Mouse (Mus musculus) liver, embryonic 12.5 days (tissue): ENCODE results near the gene Tmem138. TPM values are rescaled to one million over a fixed set of nuclear protein-coding genes. Genes with fewer than 3 reads are reported as not detected.

Experiments
- ATAC-seq: fragments of 200-750 bp; cut with Nextera tagmentation; 2 replicates; pipeline ENCODE4 v1.8.0; 2017; ENCODE audit warnings: moderate number of reproducible peaks, mild to moderate bottlenecking, moderate library complexity
- H3K27ac ChIP-seq: fragments of 300-500 bp; sonication (generic); 2 replicates; pipeline ENCODE4 v1.5.1; 2016; ENCODE audit warnings: mild to moderate bottlenecking
- H3K27me3 ChIP-seq: fragments of 300-500 bp; sonication (generic); replicated peaks from 2 replicates; pipeline ENCODE4 v1.6.1; 2016; ENCODE audit warnings: mild to moderate bottlenecking, moderate library complexity
- H3K36me3 ChIP-seq: fragments of 300-500 bp; sonication (generic); 2 replicates; pipeline ENCODE4 v1.6.1; 2016; ENCODE audit warnings: mild to moderate bottlenecking, moderate library complexity
- H3K4me1 ChIP-seq: fragments of 300-500 bp; sonication (generic); 2 replicates; pipeline ENCODE4 v1.6.1; 2016
- H3K4me2 ChIP-seq: fragments of 300-500 bp; sonication (generic); 2 replicates; pipeline ENCODE4 v1.6.1; 2016; ENCODE audit warnings: mild to moderate bottlenecking, moderate library complexity
- H3K4me3 ChIP-seq: fragments of 300-500 bp; sonication (generic); 2 replicates; pipeline ENCODE4 v1.5.1; 2016; ENCODE audit warnings: mild to moderate bottlenecking, moderate library complexity
- H3K9ac ChIP-seq: fragments of 300-500 bp; sonication (generic); 2 replicates; pipeline ENCODE4 v1.6.1; 2016; ENCODE audit warnings: mild to moderate bottlenecking, moderate library complexity
- H3K9me3 ChIP-seq: fragments of 300-500 bp; sonication (generic); replicated peaks from 2 replicates; pipeline ENCODE4 v1.6.1; 2016; ENCODE audit warnings: mild to moderate bottlenecking, moderate library complexity
- WGBS: fragments of 180-500 bp; shearing (Covaris S2); methylation state at CpG from one replicate; pipeline ENCODE4 v1.1.7; 2016; ENCODE audit not compliant: insufficient replicate concordance; 5-methylcytosine and 5-hydroxymethylcytosine counted together
- polyA plus RNA-seq: library from polyadenylated mRNA; unstranded; fragments of >200 nt; fragmentation: Nextera tagmentation; extraction: Ambion mirVana; gene quantifications from 2 replicates; pipeline ENCODE4 v1.2.1, GENCODE M21; 2016

Gene Tmem138
- polyA plus RNA-seq, 1 experiment from 2014 or later = 19.4 TPM

GRCm38 (mm10) chr19:10591659-10592377, 14.7 kb upstream of the Tmem138 start:
- Histone ChIP-seq H3K9ac (no peak overlapping the region), H3K9me3 (no peaks in the 10 kb centered on the region), H3K4me1 (peaks cover 15% of the 10 kb centered on the region; the same call in 1 of the 2 replicates), H3K4me3 (no peak overlapping the region), H3K27me3 (no peaks in the 10 kb centered on the region), H3K36me3 (peaks cover 67% of the 10 kb centered on the region), H3K4me2 (no peak overlapping the region), H3K27ac (no peak overlapping the region)
- WGBS = 77% methylated on average over 6 of the region's 6 CpGs
- ATAC-seq = peak; percentile 52; the same call in 1 of the 2 replicates

GRCm38 (mm10) chr19:10590301-10590700, 13.1 kb upstream of the Tmem138 start:
- WGBS = 62% methylated on average over 3 of the region's 3 CpGs
- Histone ChIP-seq H3K27ac (no peak overlapping the region), H3K36me3 (peaks cover 52% of the 10 kb centered on the region), H3K27me3 (no peaks in the 10 kb centered on the region), H3K4me3 (no peak overlapping the region), H3K4me1 (peaks cover 16% of the 10 kb centered on the region; the same call in 1 of the 2 replicates), H3K9ac (no peak overlapping the region), H3K9me3 (no peaks in the 10 kb centered on the region), H3K4me2 (no peak overlapping the region)
- no peak for ATAC-seq

- Histone ChIP-seq H3K36me3 (peaks cover 48% of the 10 kb centered on the region), H3K9me3 (no peaks in the 10 kb centered on the region), H3K4me3 (no peak overlapping the region), H3K9ac (no peak overlapping the region), H3K4me2 (no peak overlapping the region), H3K4me1 (peaks cover 18% of the 10 kb centered on the region; the same call in 1 of the 2 replicates), H3K27ac (peak overlapping the region; percentile 20; the same call in 1 of the 2 replicates), H3K27me3 (no peaks in the 10 kb centered on the region)
- 50% methylated on average over 5 of the region's 5 CpGs for WGBS
- ATAC-seq = no peak
These were observed 12.1 kb upstream of the Tmem138 start for GRCm38 (mm10) chr19:10589127-10589857.

- H3K36me3 ChIP-seq = peaks cover 37% of the 10 kb centered on the region
These were observed 10.1 kb upstream of the Tmem138 start for GRCm38 (mm10) chr19:10587231-10587630.

GRCm38 (mm10) chr19:10585112-10585511, 8.0 kb upstream of the Tmem138 start:
- 0 out of 2 replicates have a peak, but pooled peaks have one; percentile 10 for ATAC-seq
- no peak overlapping the region for H3K9ac ChIP-seq
- 74% methylated on average over 8 of the region's 8 CpGs for WGBS
- H3K36me3 ChIP-seq = peaks cover 34% of the 10 kb centered on the region
- H3K4me2 ChIP-seq = no peak overlapping the region
- H3K27ac ChIP-seq = no peak overlapping the region
- no peak overlapping the region for H3K4me3 ChIP-seq
- H3K27me3 ChIP-seq = no peaks in the 10 kb centered on the region
- H3K9me3 ChIP-seq = no peaks in the 10 kb centered on the region
- peaks cover 21% of the 10 kb centered on the region for H3K4me1 ChIP-seq

More at GRCm38 (mm10) chr19:10587231-10587630, 10.1 kb upstream of the Tmem138 start:
- H3K9me3 ChIP-seq = no peaks in the 10 kb centered on the region
- H3K27ac ChIP-seq = no peak overlapping the region
- no peak overlapping the region for H3K9ac ChIP-seq
- H3K4me1 ChIP-seq = peaks cover 21% of the 10 kb centered on the region
- ATAC-seq = no peak
- no peak overlapping the region for H3K4me3 ChIP-seq
- H3K4me2 ChIP-seq = no peak overlapping the region
- 83% methylated on average over 8 of the region's 8 CpGs for WGBS
- no peaks in the 10 kb centered on the region for H3K27me3 ChIP-seq

- H3K4me2 ChIP-seq = no peak overlapping the region
- peaks cover 22% of the 10 kb centered on the region for H3K4me1 ChIP-seq
- WGBS = 63% methylated on average over 7 of the region's 7 CpGs
- peaks cover 30% of the 10 kb centered on the region for H3K36me3 ChIP-seq
- no peak overlapping the region for H3K27ac ChIP-seq
- H3K4me3 ChIP-seq = no peak overlapping the region
- ATAC-seq = no peak
- H3K9me3 ChIP-seq = no peaks in the 10 kb centered on the region
- H3K9ac ChIP-seq = no peak overlapping the region
- no peaks in the 10 kb centered on the region for H3K27me3 ChIP-seq
These were observed 6.5 kb upstream of the Tmem138 start for GRCm38 (mm10) chr19:10583550-10584146.

GRCm38 (mm10) chr19:10581984-10582383, 4.8 kb upstream of the Tmem138 start:
- 79% methylated on average over 6 of the region's 6 CpGs for WGBS
- Histone ChIP-seq H3K9ac (no peak overlapping the region), H3K27me3 (no peaks in the 10 kb centered on the region), H3K4me3 (no peak overlapping the region), H3K4me1 (peaks cover 26% of the 10 kb centered on the region), H3K36me3 (peaks cover 20% of the 10 kb centered on the region), H3K9me3 (no peaks in the 10 kb centered on the region), H3K4me2 (no peak overlapping the region), H3K27ac (no peak overlapping the region)
- ATAC-seq = no peak

- no peak overlapping the region for H3K9ac ChIP-seq
- H3K4me3 ChIP-seq = no peak overlapping the region
- no peak overlapping the region for H3K27ac ChIP-seq
- 37% methylated on average over 3 of the region's 3 CpGs for WGBS
- H3K9me3 ChIP-seq = no peaks in the 10 kb centered on the region
- peaks cover 20% of the 10 kb centered on the region for H3K36me3 ChIP-seq
- peaks cover 33% of the 10 kb centered on the region for H3K4me1 ChIP-seq
- ATAC-seq = no peak
- no peaks in the 10 kb centered on the region for H3K27me3 ChIP-seq
- H3K4me2 ChIP-seq = no peak overlapping the region
These were observed 3.6 kb upstream of the Tmem138 start for GRCm38 (mm10) chr19:10580761-10581160.

- Histone ChIP-seq H3K4me2 (no peak overlapping the region), H3K36me3 (peaks cover 20% of the 10 kb centered on the region), H3K27me3 (no peaks in the 10 kb centered on the region), H3K27ac (no peak overlapping the region), H3K9me3 (no peaks in the 10 kb centered on the region), H3K4me1 (peaks cover 34% of the 10 kb centered on the region), H3K4me3 (no peak overlapping the region), H3K9ac (no peak overlapping the region)
- 69% methylated on average over 3 of the region's 3 CpGs for WGBS
- ATAC-seq = no peak
These were observed 2.9 kb upstream of the Tmem138 start for GRCm38 (mm10) chr19:10580102-10580501.

GRCm38 (mm10) chr19:10569627-10570026, 7.5 kb downstream of the Tmem138 start:
- Histone ChIP-seq H3K4me3 (no peak overlapping the region), H3K4me1 (peaks cover 4% of the 10 kb centered on the region; the same call in 1 of the 2 replicates), H3K27ac (no peak overlapping the region), H3K4me2 (no peak overlapping the region), H3K9ac (no peak overlapping the region), H3K27me3 (no peaks in the 10 kb centered on the region), H3K9me3 (no peaks in the 10 kb centered on the region), H3K36me3 (peaks cover 54% of the 10 kb centered on the region)
- WGBS = 77% methylated on average over 6 of the region's 6 CpGs
- ATAC-seq = no peak

GRCm38 (mm10) chr19:10565217-10565616, 11.9 kb downstream of the Tmem138 start:
- 63% methylated on average over 4 of the region's 4 CpGs for WGBS
- H3K27ac ChIP-seq = no peak overlapping the region
- H3K4me1 ChIP-seq = peaks cover 15% of the 10 kb centered on the region
- no peak overlapping the region for H3K4me3 ChIP-seq
- H3K9ac ChIP-seq = no peak overlapping the region
- H3K36me3 ChIP-seq = peaks cover 11% of the 10 kb centered on the region; the same call in 1 of the 2 replicates
- H3K27me3 ChIP-seq = no peaks in the 10 kb centered on the region
- H3K9me3 ChIP-seq = no peaks in the 10 kb centered on the region
- H3K4me2 ChIP-seq = no peak overlapping the region
- ATAC-seq = no peak

- no peaks in the 10 kb centered on the region for H3K27me3 ChIP-seq
- H3K4me3 ChIP-seq = no peak overlapping the region
- no peaks in the 10 kb centered on the region for H3K9me3 ChIP-seq
- H3K4me2 ChIP-seq = no peak overlapping the region
- no peak for ATAC-seq
- no peak overlapping the region for H3K9ac ChIP-seq
- H3K4me1 ChIP-seq = peaks cover 15% of the 10 kb centered on the region
- H3K36me3 ChIP-seq = peaks cover 1% of the 10 kb centered on the region; the same call in 1 of the 2 replicates
- WGBS = 63% methylated on average over 6 of the region's 6 CpGs
- no peak overlapping the region for H3K27ac ChIP-seq
These were observed 12.9 kb downstream of the Tmem138 start for GRCm38 (mm10) chr19:10564278-10564677.
